Mouse (Mus musculus) neural tube, embryonic 14.5 days (tissue): ENCODE results near the gene Wdfy1. TPM values are rescaled to one million over a fixed set of nuclear protein-coding genes. Genes with fewer than 3 reads are reported as not detected.
A peak's percentile ranks its signal among the peaks of the same experiment; 100 is the strongest.

Experiments used
- ATAC-seq: fragments of 200-750 bp; cut with Nextera tagmentation; 2 replicates; pipeline ENCODE4 v1.8.0; 2017; ENCODE audit warnings: low read depth, mild to moderate bottlenecking, moderate TSS enrichment, moderate library complexity
- H3K27ac ChIP-seq: fragments of 300-500 bp; sonication (generic); 2 replicates; pipeline ENCODE4 v1.5.1; 2014; ENCODE audit warnings: low read depth, mild to moderate bottlenecking, control low read depth, low read length, moderate library complexity, mixed read lengths
- H3K27me3 ChIP-seq: fragments of 300-500 bp; sonication (generic); 2 replicates; pipeline ENCODE4 v1.6.1; 2014; ENCODE audit warnings: low read length; ENCODE audit not compliant: control insufficient read depth, insufficient read depth
- H3K36me3 ChIP-seq: fragments of 300-500 bp; sonication (generic); 2 replicates; pipeline ENCODE4 v1.6.1; 2014; ENCODE audit warnings: low read length, mixed read lengths; ENCODE audit not compliant: control insufficient read depth, insufficient read depth
- H3K4me1 ChIP-seq: fragments of 300-500 bp; sonication (generic); 2 replicates; pipeline ENCODE4 v1.6.1; 2014; ENCODE audit warnings: low read length; ENCODE audit not compliant: control insufficient read depth, insufficient read depth
- H3K4me2 ChIP-seq: fragments of 300-500 bp; sonication (generic); 2 replicates; pipeline ENCODE4 v1.6.1; 2014; ENCODE audit warnings: mild to moderate bottlenecking, low read depth, low read length, control low read depth
- H3K4me3 ChIP-seq: fragments of 300-500 bp; sonication (generic); 2 replicates; pipeline ENCODE4 v1.5.1; 2014; ENCODE audit warnings: low read depth, low read length, control low read depth, mixed read lengths
- H3K9ac ChIP-seq: fragments of 300-500 bp; sonication (generic); replicated peaks from 2 replicates; pipeline ENCODE4 v1.6.1; 2014; ENCODE audit warnings: low read depth, mild to moderate bottlenecking, control low read depth, low read length, mixed read lengths
- H3K9me3 ChIP-seq: fragments of 300-500 bp; sonication (generic); 2 replicates; pipeline ENCODE4 v1.6.1; 2016; ENCODE audit warnings: low read length; ENCODE audit not compliant: control insufficient read depth
- WGBS: fragments of 180-500 bp; shearing (Covaris S2); extraction: QIAGEN DNeasy Blood & Tissue Kit; methylation state at CpG from one replicate; pipeline ENCODE4 v1.1.7; 2014; 5-methylcytosine and 5-hydroxymethylcytosine counted together
- polyA plus RNA-seq: library from polyadenylated mRNA; unstranded; fragments of >200 nt; fragmentation: Nextera tagmentation; extraction: Ambion mirVana; gene quantifications from 2 replicates; pipeline ENCODE4 v1.2.1, GENCODE M21; 2014

Gene Wdfy1
- polyA plus RNA-seq, 1 experiment from 2014 or later = 109 TPM

DNA sequence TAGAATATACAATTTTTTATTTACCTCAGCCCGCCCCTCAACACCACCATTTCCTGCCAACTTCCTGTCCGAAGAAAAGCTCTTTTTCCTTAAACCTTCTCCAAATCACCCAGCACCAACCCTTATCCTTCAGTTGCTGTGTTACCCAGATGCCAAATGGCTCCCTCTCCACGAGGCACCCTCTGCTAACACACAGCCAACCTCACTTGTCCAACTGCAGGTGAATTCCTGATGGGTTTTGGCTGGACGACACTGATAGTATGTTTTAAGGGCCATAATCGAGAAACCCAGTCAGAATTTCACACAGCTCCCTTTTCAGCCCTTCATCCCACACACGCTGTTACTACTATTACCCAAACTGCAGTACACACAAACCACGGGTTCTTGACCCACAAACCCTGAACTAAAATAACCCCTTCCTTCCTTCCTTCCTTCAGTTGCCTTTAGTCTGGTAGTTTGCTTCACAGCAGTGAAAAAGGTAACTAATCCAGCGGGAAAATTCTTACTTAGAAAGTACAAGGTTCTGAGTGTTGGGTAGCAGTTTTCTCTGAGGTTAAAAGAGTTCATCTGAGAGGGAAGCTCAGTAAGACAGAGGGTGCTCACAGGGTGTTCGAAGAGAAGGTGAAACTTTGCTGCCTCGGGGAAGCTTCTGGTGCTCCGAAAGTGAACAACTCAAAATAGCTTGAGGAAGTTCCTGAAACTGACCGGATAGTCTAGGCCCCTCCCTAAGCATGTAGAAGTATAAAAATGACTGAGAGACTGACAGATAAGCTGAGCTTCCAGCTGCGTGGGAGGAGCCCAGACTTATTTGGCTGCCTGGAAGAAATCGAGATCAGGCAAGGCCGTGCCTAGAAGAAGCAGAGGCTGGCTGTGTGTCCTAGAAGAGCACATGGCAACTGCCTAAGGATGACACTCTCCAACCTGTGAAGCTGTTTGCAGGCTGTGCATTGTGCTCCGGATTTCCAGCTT, 13.4 kb downstream of the Wdfy1 start:
- peak overlapping the region; percentile 89; the same call in 1 of the 2 replicates for H3K9ac ChIP-seq
- H3K27ac ChIP-seq = peak overlapping the region; percentile 44; the same call in 1 of the 2 replicates
- no peaks in the 10 kb centered on the region for H3K36me3 ChIP-seq
- 64% methylated on average over 16 of the region's 16 CpGs for WGBS
- H3K9me3 ChIP-seq = no peaks in the 10 kb centered on the region
- no peaks in the 10 kb centered on the region for H3K27me3 ChIP-seq
- no peak for ATAC-seq
- H3K4me3 ChIP-seq = peak overlapping the region; percentile 79
- peak overlapping the region; percentile 79 for H3K4me2 ChIP-seq
- H3K4me1 ChIP-seq = peaks cover 24% of the 10 kb centered on the region; the same call in 1 of the 2 replicates

- peak overlapping the region; percentile 89; the same call in 1 of the 2 replicates for H3K9ac ChIP-seq
- peak overlapping the region; percentile 79 for H3K4me3 ChIP-seq
- H3K4me1 ChIP-seq = peaks cover 27% of the 10 kb centered on the region
- ATAC-seq = peak; percentile 33
- peak overlapping the region; percentile 79 for H3K4me2 ChIP-seq
- no peaks in the 10 kb centered on the region for H3K27me3 ChIP-seq
- WGBS = 0% methylated on average over 6 of the region's 6 CpGs
- H3K36me3 ChIP-seq = no peaks in the 10 kb centered on the region
- H3K9me3 ChIP-seq = no peaks in the 10 kb centered on the region
- H3K27ac ChIP-seq = peak overlapping the region; percentile 44
Measured at GRCm38 (mm10) chr1:79761917-79762271, 14.0 kb downstream of the Wdfy1 start.

GRCm38 (mm10) chr1:79761106-79761916, 14.6 kb downstream of the Wdfy1 start:
- Histone ChIP-seq H3K4me2 (peak overlapping the region; percentile 79), H3K27ac (no peak overlapping the region; the same call in 1 of the 2 replicates), H3K36me3 (no peaks in the 10 kb centered on the region), H3K4me3 (peak overlapping the region; percentile 79), H3K9me3 (no peaks in the 10 kb centered on the region), H3K9ac (peak overlapping the region; percentile 89), H3K4me1 (peaks cover 27% of the 10 kb centered on the region), H3K27me3 (no peaks in the 10 kb centered on the region)
- WGBS = under 1% methylated on average over 64 of the region's 65 CpGs
- ATAC-seq = peak; percentile 97

GRCm38 (mm10) chr1:79760656-79761055, 15.3 kb downstream of the Wdfy1 start:
- Histone ChIP-seq H3K27ac (no peak overlapping the region), H3K27me3 (no peaks in the 10 kb centered on the region), H3K36me3 (no peaks in the 10 kb centered on the region), H3K4me3 (peak overlapping the region; percentile 79), H3K4me2 (peak overlapping the region; percentile 79), H3K9me3 (no peaks in the 10 kb centered on the region), H3K4me1 (peaks cover 27% of the 10 kb centered on the region), H3K9ac (peak overlapping the region; percentile 89)
- peak; percentile 15; the same call in 1 of the 2 replicates for ATAC-seq
- 7% methylated on average over 11 of the region's 11 CpGs for WGBS

DNA sequence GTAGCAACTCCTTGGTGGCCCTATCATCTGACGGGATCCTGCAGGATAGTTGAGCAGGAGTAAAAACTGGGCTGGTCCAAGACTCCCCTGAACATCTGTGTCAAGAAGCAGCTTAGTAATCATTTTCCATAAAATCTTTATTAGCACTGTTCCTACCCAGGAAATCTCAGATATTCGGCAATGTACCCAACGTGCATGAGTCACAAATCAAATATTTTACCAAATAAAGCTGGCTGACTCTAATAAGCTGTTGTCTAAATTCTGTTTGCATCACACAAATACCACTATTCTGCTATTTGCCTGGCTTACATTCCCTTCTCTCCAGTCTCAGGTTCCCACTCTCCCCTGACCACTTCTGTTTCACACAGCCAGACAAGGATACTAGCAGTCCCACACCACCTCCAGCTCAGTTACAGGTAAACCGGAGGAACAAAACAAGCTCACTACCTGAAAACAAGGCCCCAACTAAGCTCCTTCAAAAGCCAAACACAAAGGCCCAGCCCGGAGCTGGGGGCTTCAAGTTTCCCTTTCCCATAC, 16.4 kb downstream of the Wdfy1 start:
- Histone ChIP-seq H3K9ac (no peak overlapping the region), H3K9me3 (no peaks in the 10 kb centered on the region), H3K4me2 (peak overlapping the region; percentile 21), H3K36me3 (no peaks in the 10 kb centered on the region), H3K4me1 (peaks cover 27% of the 10 kb centered on the region), H3K27ac (no peak overlapping the region), H3K4me3 (peak overlapping the region; percentile 8; the same call in 1 of the 2 replicates), H3K27me3 (no peaks in the 10 kb centered on the region)
- ATAC-seq = no peak
- WGBS = 71% methylated on average over 5 of the region's 5 CpGs

DNA sequence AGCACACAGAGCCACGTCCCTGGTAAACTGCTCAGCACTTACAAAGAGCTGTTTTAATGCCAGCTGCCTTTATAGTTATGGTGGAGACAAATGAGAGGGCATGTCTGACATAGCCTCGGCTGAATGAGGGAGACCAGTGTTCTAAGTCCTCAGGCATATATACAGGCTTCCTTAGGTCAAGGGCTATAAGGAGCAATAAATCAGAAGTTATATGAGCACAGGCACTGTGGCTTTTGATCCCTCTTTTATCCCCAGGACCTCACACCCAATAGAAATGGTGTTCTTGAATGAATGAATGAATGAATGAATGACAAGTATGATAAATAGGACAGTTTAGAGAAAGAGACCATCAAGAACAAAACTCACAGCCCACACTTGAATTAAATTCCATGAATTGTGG, 16.9 kb downstream of the Wdfy1 start:
- Histone ChIP-seq H3K27ac (no peak overlapping the region), H3K9me3 (no peaks in the 10 kb centered on the region), H3K4me1 (peaks cover 27% of the 10 kb centered on the region), H3K4me2 (peak overlapping the region; percentile 21; the same call in 1 of the 2 replicates), H3K36me3 (no peaks in the 10 kb centered on the region), H3K27me3 (no peaks in the 10 kb centered on the region), H3K9ac (no peak overlapping the region), H3K4me3 (no peak overlapping the region)
- WGBS = 21% methylated on average over 2 of the region's 2 CpGs
- no peak for ATAC-seq

DNA sequence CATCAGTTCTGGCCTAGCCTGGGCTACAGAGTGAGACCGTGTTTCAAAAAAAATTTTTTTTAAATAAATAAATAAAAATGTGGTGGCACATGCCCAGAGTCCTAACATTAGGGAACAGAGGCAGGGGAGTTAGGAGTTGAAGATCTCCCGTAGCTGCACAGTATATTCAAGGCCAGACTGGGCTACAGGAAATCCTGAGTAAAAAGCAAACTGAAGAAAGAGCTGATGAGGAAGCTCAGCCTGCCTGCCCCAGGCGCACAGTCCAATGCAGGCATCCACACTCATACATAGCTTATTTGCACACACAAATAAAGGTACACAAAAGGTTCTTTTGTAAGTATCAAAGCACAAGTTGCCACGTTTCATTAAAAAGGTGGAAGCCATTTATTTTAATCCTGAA, 18.3 kb downstream of the Wdfy1 start:
- no peak for ATAC-seq
- WGBS = 75% methylated on average over 4 of the region's 4 CpGs
- no peak overlapping the region for H3K27ac ChIP-seq
- H3K4me3 ChIP-seq = no peak overlapping the region
- H3K4me2 ChIP-seq = no peak overlapping the region
- peaks cover 27% of the 10 kb centered on the region for H3K4me1 ChIP-seq
- H3K9me3 ChIP-seq = no peaks in the 10 kb centered on the region
- H3K27me3 ChIP-seq = no peaks in the 10 kb centered on the region
- H3K36me3 ChIP-seq = no peaks in the 10 kb centered on the region
- H3K9ac ChIP-seq = no peak overlapping the region

DNA sequence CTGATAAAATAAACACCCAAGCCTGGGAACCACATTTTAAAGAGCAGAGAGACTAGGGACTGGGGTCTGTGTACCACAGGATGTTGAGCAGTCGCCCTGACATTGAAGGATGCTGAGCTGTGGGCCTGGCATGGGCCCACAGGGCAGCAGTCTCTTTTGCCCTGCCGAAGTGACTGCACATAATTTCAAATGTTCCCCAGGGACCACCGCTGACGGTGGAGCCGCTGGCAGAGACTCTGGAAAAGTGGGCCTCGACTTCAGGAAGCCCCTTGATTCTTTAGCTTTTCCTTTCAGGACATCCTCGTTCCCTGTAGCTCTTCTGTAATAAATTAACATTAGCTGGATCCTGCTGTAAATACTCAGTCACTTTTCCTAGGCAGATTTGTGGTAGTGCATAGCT, 18.8 kb downstream of the Wdfy1 start:
- H3K9me3 ChIP-seq = no peaks in the 10 kb centered on the region
- peaks cover 23% of the 10 kb centered on the region for H3K4me1 ChIP-seq
- no peak overlapping the region for H3K4me3 ChIP-seq
- no peaks in the 10 kb centered on the region for H3K36me3 ChIP-seq
- no peak overlapping the region for H3K4me2 ChIP-seq
- H3K27ac ChIP-seq = no peak overlapping the region
- 33% methylated on average over 7 of the region's 7 CpGs for WGBS
- H3K27me3 ChIP-seq = no peaks in the 10 kb centered on the region
- ATAC-seq = no peak
- no peak overlapping the region for H3K9ac ChIP-seq
